Mouse (Mus musculus): ENCODE measurements around the gene Slc5a3. TPM values are rescaled to one million over a fixed set of nuclear protein-coding genes. Genes with fewer than 3 reads are reported as not detected.

Gene Slc5a3
- polyA plus RNA-seq, 1 experiment from 2014 or later = 10.8 TPM

DNA sequence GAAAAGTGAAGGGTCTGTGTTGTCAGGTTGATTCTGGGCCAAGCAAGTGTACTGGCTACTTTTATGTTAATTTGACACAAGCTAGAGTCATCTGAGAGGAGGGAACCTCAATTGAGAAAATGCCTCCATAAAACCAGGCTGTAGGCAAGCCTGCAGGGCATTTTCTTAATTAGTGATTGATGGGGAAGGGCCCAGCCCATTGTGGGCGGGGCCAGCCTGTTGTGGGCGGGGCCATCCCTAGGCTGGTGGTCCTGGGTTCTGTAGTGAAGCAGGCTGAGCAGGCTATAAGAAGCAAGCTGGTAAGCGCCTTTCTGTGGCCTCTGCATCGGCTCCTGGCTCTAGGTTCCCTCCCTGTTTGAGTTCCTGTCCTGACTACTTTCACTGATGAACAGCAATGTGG, 69.1 kb downstream of the Slc5a3 start:
- Histone ChIP-seq H3K27ac (ENCODE audit: low read depth, low read length) (no peak overlapping the region), H3K36me3 (ENCODE audit: control insufficient read depth, insufficient read depth, low read length) (no peaks in the 10 kb centered on the region), H3K27me3 (replicated peaks; ENCODE audit: control insufficient read depth, insufficient read depth, low read length) (no peaks in the 10 kb centered on the region), H3K4me2 (ENCODE audit: low read length) (no peak overlapping the region), H3K9me3 (replicated peaks; ENCODE audit: control insufficient read depth, low read length) (no peaks in the 10 kb centered on the region), H3K4me1 (ENCODE audit: control insufficient read depth, insufficient read depth, low read length) (no peaks in the 10 kb centered on the region), H3K4me3 (ENCODE audit: low read depth, low read length) (no peak overlapping the region), H3K9ac (ENCODE audit: low read length) (no peak overlapping the region)
- WGBS = 60% methylated on average over 4 of the region's 4 CpGs
- DNase-seq (ENCODE audit: low spot score) (no peak), ATAC-seq (no peak)

DNA sequence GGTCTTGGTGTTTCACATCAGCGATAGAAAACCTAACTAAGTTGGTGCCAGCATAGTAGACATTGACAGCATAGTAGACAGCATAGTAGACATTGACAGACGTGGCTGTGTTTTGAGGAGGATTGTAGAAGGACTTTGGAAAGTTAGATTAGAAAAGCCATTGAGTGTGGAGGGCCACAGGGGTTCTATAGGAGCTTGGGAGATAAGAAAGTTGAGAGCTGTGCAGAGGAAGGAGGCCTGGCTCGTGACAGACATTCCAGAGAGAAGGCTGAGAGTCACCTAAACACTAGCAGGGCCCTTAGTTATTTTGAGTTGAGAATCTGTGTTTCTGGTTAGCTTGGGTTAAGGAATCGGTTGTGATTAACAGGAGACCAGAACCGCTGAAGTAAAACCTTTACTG, 69.5 kb downstream of the Slc5a3 start:
- Histone ChIP-seq H3K4me1 (ENCODE audit: control insufficient read depth, insufficient read depth, low read length) (no peaks in the 10 kb centered on the region), H3K27ac (ENCODE audit: low read depth, low read length) (no peak overlapping the region), H3K36me3 (ENCODE audit: control insufficient read depth, insufficient read depth, low read length) (no peaks in the 10 kb centered on the region), H3K4me2 (ENCODE audit: low read length) (no peak overlapping the region), H3K9ac (ENCODE audit: low read length) (no peak overlapping the region), H3K9me3 (replicated peaks; ENCODE audit: control insufficient read depth, low read length) (no peaks in the 10 kb centered on the region), H3K27me3 (replicated peaks; ENCODE audit: control insufficient read depth, insufficient read depth, low read length) (no peaks in the 10 kb centered on the region), H3K4me3 (ENCODE audit: low read depth, low read length) (no peak overlapping the region)
- ATAC-seq = no peak
- DNase-seq (ENCODE audit: low spot score) = no peak
- 91% methylated on average over 5 of the region's 5 CpGs for whole genome bisulfite sequencing

DNA sequence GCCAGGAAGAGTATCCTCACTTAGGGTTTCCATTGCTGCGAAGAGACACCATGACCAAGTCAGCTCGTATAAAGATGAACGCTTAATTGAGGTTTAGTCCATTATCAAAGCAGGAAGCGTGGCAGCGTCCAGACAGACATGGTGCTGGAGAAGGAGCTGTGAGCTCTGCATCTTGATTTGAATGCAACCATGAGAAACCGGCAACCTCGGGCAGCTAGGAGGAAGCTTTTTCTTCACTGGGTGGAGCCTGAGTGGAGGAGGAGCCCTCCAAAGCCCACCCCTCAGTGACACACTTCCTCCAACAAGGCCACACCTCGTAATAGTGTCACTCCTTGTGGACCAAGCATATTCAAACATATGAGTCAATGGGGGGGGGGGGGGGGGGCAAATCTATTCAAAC, 71.7 kb downstream of the Slc5a3 start:
- no peak overlapping the region for H3K4me3 ChIP-seq (ENCODE audit: low read depth, low read length)
- ATAC-seq (no peak), DNase-seq (ENCODE audit: low spot score) (no peak)
- 90% methylated on average over 8 of the region's 8 CpGs for WGBS
- H3K9ac ChIP-seq (ENCODE audit: low read length) = no peak overlapping the region
- no peaks in the 10 kb centered on the region for H3K27me3 ChIP-seq (replicated peaks; ENCODE audit: control insufficient read depth, insufficient read depth, low read length)
- no peaks in the 10 kb centered on the region for H3K4me1 ChIP-seq (ENCODE audit: control insufficient read depth, insufficient read depth, low read length)
- H3K36me3 ChIP-seq (ENCODE audit: control insufficient read depth, insufficient read depth, low read length) = no peaks in the 10 kb centered on the region
- no peak overlapping the region for H3K27ac ChIP-seq (ENCODE audit: low read depth, low read length)
- H3K9me3 ChIP-seq (replicated peaks; ENCODE audit: control insufficient read depth, low read length) = no peaks in the 10 kb centered on the region
- H3K4me2 ChIP-seq (ENCODE audit: low read length) = no peak overlapping the region

DNA sequence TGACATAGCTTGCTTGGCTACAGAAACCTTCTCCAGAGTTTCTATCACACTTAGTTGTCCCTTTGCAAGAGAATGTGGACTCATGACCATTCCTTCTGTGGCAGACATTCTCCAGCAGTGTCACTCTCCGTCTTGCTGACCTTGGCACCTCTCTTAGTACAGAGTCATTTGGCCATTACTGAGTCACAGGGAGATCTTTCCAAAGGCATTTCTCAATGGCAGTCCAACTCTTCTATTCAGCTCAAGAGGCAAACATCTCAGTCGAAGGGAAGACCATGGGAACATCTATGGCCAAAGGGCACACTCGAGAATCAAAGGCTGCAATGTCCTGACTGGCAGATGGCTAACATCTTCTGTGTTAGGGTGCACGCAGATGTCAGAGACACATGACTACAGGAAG, 74.4 kb downstream of the Slc5a3 start:
- DNase-seq (ENCODE audit: low spot score) (no peak), ATAC-seq (no peak)
- Histone ChIP-seq H3K27ac (ENCODE audit: low read depth, low read length) (no peak overlapping the region), H3K4me3 (ENCODE audit: low read depth, low read length) (no peak overlapping the region), H3K9me3 (replicated peaks; ENCODE audit: control insufficient read depth, low read length) (no peaks in the 10 kb centered on the region), H3K27me3 (replicated peaks; ENCODE audit: control insufficient read depth, insufficient read depth, low read length) (no peaks in the 10 kb centered on the region), H3K9ac (ENCODE audit: low read length) (no peak overlapping the region), H3K4me1 (ENCODE audit: control insufficient read depth, insufficient read depth, low read length) (no peaks in the 10 kb centered on the region), H3K4me2 (ENCODE audit: low read length) (no peak overlapping the region), H3K36me3 (ENCODE audit: control insufficient read depth, insufficient read depth, low read length) (no peaks in the 10 kb centered on the region)
- 90% methylated on average over 4 of the region's 4 CpGs for WGBS

DNA sequence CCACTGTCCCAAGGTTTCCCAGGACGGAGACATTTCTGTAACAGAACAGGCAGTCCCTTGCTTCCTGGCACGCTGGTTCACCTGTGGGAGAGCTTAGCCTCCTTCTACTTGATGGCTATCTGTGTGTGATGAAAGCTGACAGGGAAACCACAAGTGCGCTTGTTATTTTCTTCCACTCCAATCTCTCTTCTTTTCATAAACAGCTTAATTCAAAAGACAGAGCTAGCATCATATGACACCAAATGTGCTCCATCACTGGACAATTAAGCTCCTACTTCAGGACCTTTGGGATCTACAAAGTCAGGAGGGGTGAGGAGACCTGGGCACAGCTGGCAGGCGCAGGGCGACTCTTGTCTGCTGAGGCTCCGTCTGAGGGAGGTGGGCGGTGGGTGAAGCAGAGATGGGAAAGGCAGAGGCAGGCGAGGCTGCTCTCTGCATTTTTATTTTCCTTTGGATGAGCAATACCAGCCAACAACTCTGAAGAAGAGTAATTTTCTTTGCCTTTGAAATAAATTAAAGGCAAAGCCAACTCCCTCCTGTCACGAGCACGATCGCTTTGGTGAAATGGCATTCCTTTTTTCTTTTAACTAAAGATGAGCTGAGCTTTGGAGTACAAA, 76.1 kb downstream of the Slc5a3 start:
- Histone ChIP-seq H3K4me2 (ENCODE audit: low read length) (no peak overlapping the region), H3K4me1 (ENCODE audit: control insufficient read depth, insufficient read depth, low read length) (no peaks in the 10 kb centered on the region), H3K27ac (ENCODE audit: low read depth, low read length) (no peak overlapping the region), H3K9ac (ENCODE audit: low read length) (no peak overlapping the region), H3K9me3 (replicated peaks; ENCODE audit: control insufficient read depth, low read length) (no peaks in the 10 kb centered on the region), H3K4me3 (ENCODE audit: low read depth, low read length) (no peak overlapping the region), H3K36me3 (ENCODE audit: control insufficient read depth, insufficient read depth, low read length) (no peaks in the 10 kb centered on the region), H3K27me3 (replicated peaks; ENCODE audit: control insufficient read depth, insufficient read depth, low read length) (no peaks in the 10 kb centered on the region)
- no peak for DNase-seq (ENCODE audit: low spot score)
- 87% methylated on average over 11 of the region's 11 CpGs for WGBS
- no peak for ATAC-seq

DNA sequence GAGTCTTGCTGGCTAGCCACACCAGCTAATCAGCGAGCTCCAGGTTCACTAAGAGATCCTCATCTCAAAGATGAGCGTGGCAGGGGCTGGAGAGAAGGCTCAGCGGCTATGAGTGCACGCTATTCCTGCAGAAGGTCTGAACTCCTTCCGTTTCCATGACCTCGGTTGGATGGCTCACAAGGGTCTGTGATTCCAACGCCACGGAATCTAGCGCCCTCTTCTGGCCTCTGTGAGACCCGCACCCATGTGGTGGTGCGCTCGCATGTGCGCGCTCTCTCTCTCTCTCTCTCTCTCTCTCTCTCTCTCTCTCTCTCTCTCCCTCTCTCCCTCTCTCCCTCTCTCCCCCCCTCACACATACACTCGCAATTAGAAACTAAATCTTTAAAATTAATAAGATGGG, 78.2 kb downstream of the Slc5a3 start:
- Histone ChIP-seq H3K4me3 (ENCODE audit: low read depth, low read length) (no peak overlapping the region), H3K9me3 (replicated peaks; ENCODE audit: control insufficient read depth, low read length) (no peaks in the 10 kb centered on the region), H3K27me3 (replicated peaks; ENCODE audit: control insufficient read depth, insufficient read depth, low read length) (no peaks in the 10 kb centered on the region), H3K36me3 (ENCODE audit: control insufficient read depth, insufficient read depth, low read length) (no peaks in the 10 kb centered on the region), H3K4me1 (ENCODE audit: control insufficient read depth, insufficient read depth, low read length) (0 out of 2 replicates have a peak, but pooled peaks cover 4% of the 10 kb centered on the region), H3K27ac (ENCODE audit: low read depth, low read length) (no peak overlapping the region), H3K4me2 (ENCODE audit: low read length) (no peak overlapping the region), H3K9ac (ENCODE audit: low read length) (no peak overlapping the region)
- DNase-seq (ENCODE audit: low spot score) (no peak), ATAC-seq (no peak)
- 93% methylated on average over 15 of the region's 15 CpGs for WGBS

Other genes starting within 250 kb of the Slc5a3 start
- 175 and 186 TPM in 2 replicates for gene Mrps6, start 52 bp upstream of the Slc5a3 start, polyA plus RNA-seq (2014; fragmentation: Nextera tagmentation; extraction: Ambion mirVana)
- 0.41 and 0.63 TPM in 2 replicates for gene Gm49711, start within 50 bp of the Slc5a3 start, polyA plus RNA-seq (2014; fragmentation: Nextera tagmentation; extraction: Ambion mirVana)
- gene Kcne2, start 234.1 kb downstream of the Slc5a3 start, polyA plus RNA-seq (2014; fragmentation: Nextera tagmentation; extraction: Ambion mirVana) = 17.6 and 19.4 TPM in 2 replicates
- 95.3 and 110 TPM in 2 replicates for gene Smim11, start 243.0 kb downstream of the Slc5a3 start, polyA plus RNA-seq (2014; fragmentation: Nextera tagmentation; extraction: Ambion mirVana)